Mouse (Mus musculus): ENCODE data around the gene Ss18l1.

DNA sequence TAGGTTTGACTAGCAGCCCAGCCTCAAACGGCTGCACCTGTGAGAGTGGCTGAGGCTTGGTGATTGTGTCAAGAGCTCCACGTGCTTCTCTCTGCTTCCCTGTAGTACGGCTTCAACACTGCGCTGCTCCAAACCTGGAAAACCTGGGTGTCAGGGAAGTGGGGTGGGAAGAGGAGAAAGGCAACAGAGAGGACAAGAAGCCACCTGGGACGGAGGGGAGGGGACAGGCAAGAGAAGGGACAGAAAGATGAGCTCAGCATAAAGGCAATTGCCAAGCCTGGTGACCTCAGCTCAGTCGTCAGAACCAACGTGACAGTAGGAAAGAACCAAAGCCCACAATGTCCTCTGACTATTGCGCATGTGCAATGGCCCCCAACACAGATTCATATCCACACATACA lies 21.4 kb upstream of the Ss18l1 start:
- TF ChIP-seq CTCF (IDR thresholded peaks at IDR 0.05; ENCODE audit: extremely low read depth, insufficient read depth, low read length), result no peak
- no peak for TF ChIP-seq POLR2A (IDR thresholded peaks at IDR 0.05; ENCODE audit: extremely low read depth, insufficient read depth, low read length)
